Mouse (Mus musculus) heart, postnatal 0 days (tissue): ENCODE data around the gene Mnt. TPM values are rescaled to one million over a fixed set of nuclear protein-coding genes. Genes with fewer than 3 reads are reported as not detected.

Experiments
- ATAC-seq: fragments of 200-750 bp; cut with Nextera tagmentation; 2 replicates; pipeline ENCODE4 v1.8.0; 2017; ENCODE audit warnings: low read depth, moderate number of reproducible peaks, moderate library complexity; ENCODE audit not compliant: insufficient read depth
- DNase-seq: peaks from one replicate; pipeline ENCODE4 v3.0.0-alpha.2; 2016; ENCODE audit warnings: low spot score
- H3K27ac ChIP-seq: fragments of 300-500 bp; sonication (generic); 2 replicates; pipeline ENCODE4 v1.5.1; 2014; ENCODE audit warnings: low read depth, mild to moderate bottlenecking
- H3K27me3 ChIP-seq: fragments of 300-500 bp; sonication (generic); 2 replicates; pipeline ENCODE4 v1.6.1; 2014; ENCODE audit warnings: low read length, mixed read lengths; ENCODE audit not compliant: control insufficient read depth, insufficient read depth
- H3K36me3 ChIP-seq: fragments of 300-500 bp; sonication (generic); replicated peaks from 2 replicates; pipeline ENCODE4 v1.6.1; 2014; ENCODE audit warnings: low read length, mixed read lengths; ENCODE audit not compliant: control insufficient read depth, insufficient read depth
- H3K4me1 ChIP-seq: fragments of 300-500 bp; sonication (generic); 2 replicates; pipeline ENCODE4 v1.6.1; 2014; ENCODE audit warnings: antibody characterized with exemption; ENCODE audit not compliant: control insufficient read depth, insufficient read depth
- H3K4me2 ChIP-seq: fragments of 300-500 bp; sonication (generic); 2 replicates; pipeline ENCODE4 v1.6.1; 2014; ENCODE audit warnings: low read depth, mild to moderate bottlenecking, low read length, moderate library complexity
- H3K4me3 ChIP-seq: fragments of 300-500 bp; sonication (generic); 2 replicates; pipeline ENCODE4 v1.5.1; 2014; ENCODE audit warnings: low read depth, low read length
- H3K9ac ChIP-seq: fragments of 300-500 bp; sonication (generic); replicated peaks from 2 replicates; pipeline ENCODE4 v1.6.1; 2014; ENCODE audit warnings: low read depth, low read length, mixed read lengths
- H3K9me3 ChIP-seq: fragments of 300-500 bp; sonication (generic); replicated peaks from 2 replicates; pipeline ENCODE4 v1.6.1; 2016; ENCODE audit warnings: low read length; ENCODE audit not compliant: control insufficient read depth
- CTCF ChIP-seq: IDR thresholded peaks from 2 replicates; pipeline ENCODE4 v1.5.1; 2016; ENCODE audit warnings: antibody characterized with exemption, control low read depth, low read depth
- EP300 ChIP-seq: IDR thresholded peaks from 2 replicates; pipeline ENCODE4 v1.6.1; 2016; ENCODE audit warnings: antibody characterized with exemption, low read depth
- WGBS: fragments of 180-500 bp; shearing (Covaris S2); extraction: QIAGEN DNeasy Blood & Tissue Kit; methylation state at CpG from one replicate; pipeline ENCODE4 v1.1.7; 2014; 5-methylcytosine and 5-hydroxymethylcytosine counted together
- polyA plus RNA-seq: library from polyadenylated mRNA; unstranded; fragments of >200 nt; fragmentation: Nextera tagmentation; extraction: Ambion mirVana; gene quantifications from 2 replicates; pipeline ENCODE4 v1.2.1, GENCODE M21; 2015
- total RNA-seq: library from RNA; depleted of rRNA; stranded (reverse); fragments of >200 nt; gene quantifications from 2 replicates; pipeline ENCODE4 v1.2.3, GENCODE M21; 2014; ENCODE audit warnings: low replicate concordance

Gene Mnt
- total and polyA plus RNA-seq, 2 experiments from 2014 or later: 1.8 to 9.0 TPM

GRCm38 (mm10) chr11:74836225-74837055 lies 5.7 kb downstream of the Mnt start:
- no peak overlapping the region for H3K4me3 ChIP-seq
- H3K27me3 ChIP-seq: no peaks in the 10 kb centered on the region
- no peak overlapping the region for H3K9ac ChIP-seq
- H3K4me2 ChIP-seq: no peak overlapping the region
- no peak for TF ChIP-seq CTCF
- no peak for TF ChIP-seq EP300
- WGBS: 93% methylated on average over 22 of the region's 22 CpGs
- ATAC-seq (no peak), DNase-seq (no peak)
- no peaks in the 10 kb centered on the region for H3K9me3 ChIP-seq
- no peak overlapping the region for H3K27ac ChIP-seq
- H3K36me3 ChIP-seq: peaks cover 3% of the 10 kb centered on the region
- peaks cover 51% of the 10 kb centered on the region for H3K4me1 ChIP-seq

GRCm38 (mm10) chr11:74837056-74837693 lies 6.5 kb downstream of the Mnt start:
- Histone ChIP-seq H3K4me1 (peaks cover 54% of the 10 kb centered on the region), H3K4me3 (peak overlapping the region; percentile 67), H3K9me3 (no peaks in the 10 kb centered on the region), H3K4me2 (peak overlapping the region; percentile 69), H3K36me3 (peaks cover 4% of the 10 kb centered on the region), H3K27ac (peak overlapping the region; percentile 91), H3K9ac (no peak overlapping the region), H3K27me3 (no peaks in the 10 kb centered on the region)
- 53% methylated on average over 16 of the region's 16 CpGs for WGBS
- TF ChIP-seq CTCF: no peak
- TF ChIP-seq EP300: no peak
- ATAC-seq (no peak), DNase-seq (no peak)

- H3K4me2 ChIP-seq: peak overlapping the region; percentile 69
- H3K27ac ChIP-seq: peak overlapping the region; percentile 91
- peaks cover 54% of the 10 kb centered on the region for H3K4me1 ChIP-seq
- H3K9me3 ChIP-seq: no peaks in the 10 kb centered on the region
- DNase-seq (peak; percentile 96), ATAC-seq (peak; percentile 82)
- H3K27me3 ChIP-seq: no peaks in the 10 kb centered on the region
- peak overlapping the region; percentile 67 for H3K4me3 ChIP-seq
- TF ChIP-seq CTCF (peak; percentile 19; the same call in 1 of the 2 replicates), EP300 (peak; percentile 61; the same call in 1 of the 2 replicates)
- peaks cover 11% of the 10 kb centered on the region for H3K36me3 ChIP-seq
- under 1% methylated on average over 54 of the region's 54 CpGs for WGBS
- peak overlapping the region; percentile 66 for H3K9ac ChIP-seq
Observed at GRCm38 (mm10) chr11:74837694-74838431, 7.1 kb downstream of the Mnt start.

- H3K27ac ChIP-seq: peak overlapping the region; percentile 91
- H3K27me3 ChIP-seq: no peaks in the 10 kb centered on the region
- WGBS: under 1% methylated on average over 30 of the region's 35 CpGs
- no peaks in the 10 kb centered on the region for H3K9me3 ChIP-seq
- peaks cover 54% of the 10 kb centered on the region for H3K4me1 ChIP-seq
- ATAC-seq (peak; percentile 82), DNase-seq (peak; percentile 97)
- TF ChIP-seq CTCF (no peak), EP300 (peak; percentile 73; the same call in 1 of the 2 replicates)
- peak overlapping the region; percentile 67 for H3K4me3 ChIP-seq
- H3K36me3 ChIP-seq: peaks cover 15% of the 10 kb centered on the region
- H3K9ac ChIP-seq: peak overlapping the region; percentile 66
- H3K4me2 ChIP-seq: peak overlapping the region; percentile 69
Observed at GRCm38 (mm10) chr11:74838441-74838840, 7.7 kb downstream of the Mnt start.

GRCm38 (mm10) chr11:74838971-74839370 lies 8.3 kb downstream of the Mnt start:
- Histone ChIP-seq H3K9me3 (no peaks in the 10 kb centered on the region), H3K4me1 (peaks cover 50% of the 10 kb centered on the region), H3K27me3 (no peaks in the 10 kb centered on the region), H3K4me2 (peak overlapping the region; percentile 69), H3K27ac (peak overlapping the region; percentile 91), H3K36me3 (peaks cover 16% of the 10 kb centered on the region), H3K4me3 (peak overlapping the region; percentile 67), H3K9ac (peak overlapping the region; percentile 22; the same call in 1 of the 2 replicates)
- ATAC-seq (no peak), DNase-seq (peak; percentile 80)
- 22% methylated on average over 6 of the region's 6 CpGs for WGBS
- TF ChIP-seq CTCF (no peak), EP300 (no peak)
